Mouse (Mus musculus) embryonic fibroblast, embryonic 13.5 days (primary cell): Measurements from ENCODE around the gene D630045J12Rik. TPM values are rescaled to one million over a fixed set of nuclear protein-coding genes. Genes with fewer than 3 reads are reported as not detected.

ENCODE experiments used
- H3K27ac ChIP-seq: 2 replicates; pipeline ENCODE4 v1.5.1; 2012; ENCODE audit warnings: low read length, control low read depth, inconsistent platforms; ENCODE audit not compliant: insufficient read depth
- H3K4me1 ChIP-seq: 2 replicates; pipeline ENCODE4 v1.6.1; 2011; ENCODE audit warnings: low read length; ENCODE audit not compliant: control insufficient read depth, insufficient read depth
- H3K4me3 ChIP-seq: 2 replicates; pipeline ENCODE4 v1.5.1; 2011; ENCODE audit warnings: mild to moderate bottlenecking, control low read depth, low read length; ENCODE audit not compliant: insufficient read depth
- CTCF ChIP-seq: IDR thresholded peaks from 2 replicates; pipeline ENCODE4 v1.5.1; 2011; ENCODE audit warnings: mild to moderate bottlenecking, control low read depth, low read length, moderate library complexity, borderline replicate concordance; ENCODE audit not compliant: insufficient read depth
- POLR2A ChIP-seq: IDR thresholded peaks from 2 replicates; pipeline ENCODE4 v1.6.1; 2011; ENCODE audit warnings: low read depth, mild to moderate bottlenecking, control low read depth, low read length, moderate library complexity
- polyA plus RNA-seq: library from polyadenylated mRNA; stranded (reverse); fragments of >200 nt; gene quantifications from 2 replicates; pipeline ENCODE4 v1.2.4, GENCODE M21; 2011; ENCODE audit warnings: low read depth; ENCODE audit not compliant: missing spikeins, insufficient read length

The D630045J12Rik gene
- polyA plus RNA-seq, 1 experiment: 6.1 TPM

DNA sequence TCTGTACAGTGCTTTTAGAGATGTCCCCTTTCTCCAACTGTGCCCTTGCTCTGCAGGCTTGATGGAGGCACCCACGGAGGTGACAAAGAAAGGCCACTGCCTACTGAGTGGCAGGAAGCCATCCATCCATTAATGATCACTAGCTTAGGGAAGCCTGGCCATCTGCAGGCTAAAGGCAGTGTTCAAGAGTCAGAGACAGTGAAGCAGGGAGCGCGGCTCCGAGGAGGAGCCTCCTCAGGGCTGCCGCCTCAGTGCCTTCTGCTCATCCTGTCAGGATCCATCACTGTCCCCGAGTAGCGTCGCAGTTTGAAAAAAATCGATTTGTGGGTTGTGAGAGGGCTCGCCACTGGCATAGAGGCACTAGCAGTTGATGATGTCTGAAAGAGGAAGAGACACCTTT lies 105.2 kb downstream of the D630045J12Rik start:
- no peak for TF ChIP-seq CTCF
- TF ChIP-seq POLR2A: no peak
- Histone ChIP-seq H3K4me1 (peaks cover 16% of the 10 kb centered on the region), H3K27ac (no peak overlapping the region), H3K4me3 (no peak overlapping the region)

DNA sequence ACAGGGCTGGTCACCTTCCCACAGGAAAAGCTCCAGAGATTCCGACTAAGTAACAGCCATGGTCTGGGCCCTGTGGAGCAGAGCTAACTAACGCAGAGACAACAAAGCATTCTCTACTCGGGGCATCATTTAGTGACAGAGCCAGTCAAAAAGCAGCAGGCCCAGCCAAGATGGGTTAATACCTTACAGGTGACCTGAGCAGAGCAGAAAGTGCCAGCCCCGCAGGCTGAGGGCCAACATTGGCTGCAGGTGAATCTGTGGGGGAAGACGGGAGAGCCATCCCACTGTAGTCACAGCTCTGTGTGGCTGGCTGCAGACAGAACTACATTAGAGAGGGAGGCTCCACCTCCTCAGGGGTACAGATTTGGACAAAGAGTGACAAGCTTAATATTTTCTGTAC lies 106.5 kb downstream of the D630045J12Rik start:
- Histone ChIP-seq H3K27ac (no peak overlapping the region), H3K4me1 (peaks cover 17% of the 10 kb centered on the region), H3K4me3 (no peak overlapping the region)
- TF ChIP-seq POLR2A: no peak

DNA sequence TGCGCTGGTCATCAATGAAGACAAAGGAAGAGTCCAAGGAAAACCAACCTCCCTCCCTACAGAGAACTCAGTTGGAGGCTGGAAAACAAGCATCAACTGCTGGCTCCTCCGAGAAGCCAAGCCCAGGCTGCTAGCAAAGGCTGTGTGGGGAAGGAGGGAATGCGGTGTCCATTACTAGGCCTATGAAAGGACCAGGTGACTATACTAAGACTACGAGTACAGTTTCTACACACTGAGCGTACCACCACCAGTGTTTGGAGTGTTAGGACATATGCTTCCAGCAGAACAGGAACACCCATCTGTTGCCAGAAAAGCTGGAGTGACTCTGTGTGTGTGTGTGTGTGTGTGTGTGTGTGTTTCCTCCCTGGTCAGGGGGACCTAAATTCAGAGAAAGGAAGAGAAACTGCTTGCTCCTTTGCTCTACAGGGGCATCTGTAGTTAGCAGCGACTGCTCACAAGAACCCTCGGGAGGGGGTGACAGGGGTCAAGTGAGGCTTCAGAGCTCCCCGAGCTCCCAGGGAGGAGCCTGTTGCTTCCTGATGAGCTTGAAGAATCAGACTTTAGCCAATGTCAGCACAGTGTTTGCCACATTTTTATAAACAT lies 108.2 kb downstream of the D630045J12Rik start:
- peaks cover 17% of the 10 kb centered on the region for H3K4me1 ChIP-seq
- no peak overlapping the region for H3K4me3 ChIP-seq
- TF ChIP-seq CTCF (no peak), POLR2A (no peak)
- H3K27ac ChIP-seq: peak overlapping the region; percentile 73

DNA sequence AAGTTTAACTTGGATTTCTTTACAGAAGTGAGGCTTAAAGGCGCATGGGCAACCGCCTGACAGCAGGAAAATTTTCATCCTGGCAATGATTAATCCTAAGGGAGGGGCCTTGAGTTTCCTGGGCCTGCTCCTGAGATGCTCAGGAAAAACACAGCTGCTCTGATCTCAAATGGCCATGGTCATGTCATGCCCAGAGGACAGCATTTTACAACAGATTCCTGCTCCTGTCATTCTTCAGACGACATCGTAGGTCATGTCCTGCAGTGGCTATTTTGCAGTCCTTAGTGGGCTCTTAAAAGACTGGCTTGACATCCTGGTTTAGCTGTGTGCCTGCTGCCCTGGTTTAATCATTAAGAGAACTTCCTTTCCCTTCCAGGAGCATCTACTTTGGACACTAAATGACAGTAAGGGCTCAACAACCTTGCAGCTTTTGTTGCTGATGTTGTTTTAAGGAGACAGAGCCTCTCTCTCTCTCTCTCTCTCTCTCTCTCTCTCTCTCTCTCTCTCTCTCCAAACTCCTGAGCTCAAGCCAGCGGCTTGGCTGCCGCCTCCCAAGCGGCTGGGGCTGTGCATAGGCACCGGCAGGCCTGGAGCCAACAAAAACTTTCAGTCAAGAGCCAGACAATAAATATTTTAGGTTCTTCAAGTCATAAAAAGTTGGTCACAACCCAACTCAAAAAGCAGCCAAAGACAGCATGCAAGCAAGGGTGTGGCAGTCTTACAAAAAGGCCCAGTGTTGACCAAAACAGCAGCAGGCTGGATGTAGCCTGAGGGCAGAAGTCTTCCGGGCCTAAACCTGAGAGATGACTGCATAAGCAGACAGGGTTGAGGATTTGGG lies 109.4 kb downstream of the D630045J12Rik start:
- no peak for TF ChIP-seq CTCF
- no peak for TF ChIP-seq POLR2A
- Histone ChIP-seq H3K4me1 (peaks cover 14% of the 10 kb centered on the region), H3K27ac (peak overlapping the region; percentile 89), H3K4me3 (no peak overlapping the region)

DNA sequence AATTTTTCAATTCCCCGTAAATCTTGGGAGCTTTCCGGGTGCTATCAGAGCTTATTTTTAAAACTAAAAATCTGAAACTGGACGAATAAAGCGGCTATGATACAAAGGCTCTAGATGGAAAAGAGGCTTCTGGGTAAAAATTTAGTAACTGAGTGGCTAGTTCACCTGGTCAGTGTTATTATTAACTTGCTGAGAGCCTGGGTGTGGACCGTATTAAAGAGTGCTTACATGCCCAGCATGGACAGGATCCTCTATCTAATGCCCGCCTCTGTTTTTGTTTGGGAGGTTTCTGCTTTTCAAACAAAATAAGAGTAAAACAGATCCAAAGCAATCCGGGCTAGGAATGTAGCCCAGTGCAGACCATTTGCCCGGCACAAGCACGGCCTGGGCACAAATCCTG lies 113.4 kb downstream of the D630045J12Rik start:
- TF ChIP-seq POLR2A (no peak), CTCF (no peak)
- Histone ChIP-seq H3K4me1 (peaks cover 11% of the 10 kb centered on the region), H3K4me3 (no peak overlapping the region), H3K27ac (no peak overlapping the region)

DNA sequence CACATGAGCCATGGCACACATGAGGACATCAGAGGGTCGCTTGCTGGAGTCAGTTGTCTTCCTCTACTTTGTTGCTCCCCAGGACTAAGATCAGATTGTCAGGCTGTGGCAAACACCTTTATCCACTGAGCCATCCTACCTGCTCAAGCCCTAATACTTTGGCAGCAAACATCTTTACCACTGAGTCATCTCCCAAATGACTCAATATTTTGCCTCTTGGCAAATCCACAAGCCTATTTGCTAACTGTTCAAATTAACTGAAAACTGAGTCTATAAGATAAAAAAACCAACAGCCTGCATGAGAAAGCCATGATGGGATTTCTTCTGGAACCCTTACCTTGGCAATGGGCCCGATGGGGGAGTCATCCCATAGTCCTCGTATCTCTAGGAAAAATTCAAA lies 114.7 kb downstream of the D630045J12Rik start:
- H3K4me3 ChIP-seq: no peak overlapping the region
- H3K27ac ChIP-seq: no peak overlapping the region
- peaks cover 12% of the 10 kb centered on the region for H3K4me1 ChIP-seq
- TF ChIP-seq CTCF: no peak
- no peak for TF ChIP-seq POLR2A

DNA sequence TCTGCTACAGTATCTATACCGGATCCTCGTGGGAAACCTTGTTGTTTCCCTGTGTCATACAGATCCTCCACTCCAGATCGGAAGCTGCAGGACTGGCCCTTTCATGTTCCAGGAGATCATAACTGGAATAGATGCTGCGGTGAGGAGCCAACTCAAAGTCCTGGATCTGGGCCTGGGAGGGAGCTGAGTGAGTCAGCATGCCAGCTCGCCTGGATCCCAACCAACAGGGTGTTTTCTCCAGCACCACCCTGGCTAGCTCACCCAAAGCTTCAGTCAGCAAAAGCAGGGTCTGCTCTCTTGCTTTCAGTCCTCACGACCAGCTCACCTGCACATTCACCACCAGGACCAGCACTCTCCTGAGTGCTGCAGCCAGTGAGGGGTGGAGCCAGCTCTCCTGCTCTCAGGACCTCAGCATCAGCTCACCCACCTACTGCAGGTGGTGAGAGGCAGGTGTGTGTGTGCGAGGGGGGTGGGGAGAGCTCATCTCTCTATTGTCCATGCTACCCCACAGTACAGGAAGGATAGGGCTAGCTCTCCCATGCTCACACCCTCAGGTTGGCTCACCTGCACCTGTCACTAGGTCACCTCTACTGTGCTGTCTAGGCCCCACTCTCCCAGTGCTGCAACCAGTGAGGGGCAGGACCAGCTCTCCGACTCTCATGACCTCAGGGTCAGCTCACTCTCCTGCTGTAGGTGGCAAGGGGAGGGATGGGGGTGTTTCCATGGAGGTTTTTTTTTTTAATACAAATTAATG lies 118.8 kb downstream of the D630045J12Rik start:
- Histone ChIP-seq H3K4me3 (no peak overlapping the region), H3K27ac (no peak overlapping the region), H3K4me1 (peaks cover 20% of the 10 kb centered on the region)
- no peak for TF ChIP-seq POLR2A
- no peak for TF ChIP-seq CTCF

DNA sequence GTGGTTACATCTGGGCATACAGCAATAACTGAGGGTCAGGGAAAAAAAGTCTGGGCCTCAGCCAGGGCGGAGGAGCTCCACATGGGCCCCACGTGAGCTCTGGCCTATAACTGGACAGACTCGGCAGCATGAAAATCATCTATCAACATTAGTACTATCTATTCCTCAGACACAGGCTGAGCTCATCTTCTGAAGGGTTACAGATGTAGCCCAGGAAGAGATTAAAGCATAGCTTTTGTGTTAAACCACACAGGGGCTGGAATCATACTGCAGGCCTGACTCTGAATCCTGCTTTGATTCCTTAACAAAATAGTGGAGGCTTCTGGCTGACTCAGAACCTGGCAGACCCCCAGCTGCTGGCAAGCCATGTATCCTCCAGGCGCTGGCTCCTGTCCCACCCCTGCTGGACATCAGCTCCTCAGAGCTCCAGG lies 122.0 kb downstream of the D630045J12Rik start:
- H3K27ac ChIP-seq: peak overlapping the region; percentile 36
- no peak for TF ChIP-seq POLR2A
- no peak for TF ChIP-seq CTCF
- peaks cover 18% of the 10 kb centered on the region for H3K4me1 ChIP-seq
- H3K4me3 ChIP-seq: no peak overlapping the region

DNA sequence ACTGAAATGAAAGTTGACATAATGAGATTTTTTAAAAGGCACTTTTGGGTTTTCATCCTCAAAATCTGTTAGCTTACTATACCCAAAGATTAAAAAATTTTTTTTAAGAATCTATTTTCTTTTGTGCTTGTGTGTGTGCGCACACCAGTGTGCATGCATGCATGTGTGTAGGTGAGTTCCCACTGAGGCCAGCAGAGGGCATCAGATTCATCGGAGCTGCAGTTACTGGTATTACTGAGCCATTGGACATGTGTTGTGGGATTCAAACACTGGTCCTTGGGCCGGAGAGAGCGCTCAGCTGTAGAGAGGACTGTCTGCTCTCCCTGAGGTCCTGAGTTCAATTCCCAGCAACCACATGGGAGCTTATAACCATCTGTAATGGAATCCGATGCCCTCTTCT lies 123.9 kb downstream of the D630045J12Rik start:
- H3K4me3 ChIP-seq: no peak overlapping the region
- TF ChIP-seq POLR2A (no peak), CTCF (no peak)
- peaks cover 16% of the 10 kb centered on the region for H3K4me1 ChIP-seq
- no peak overlapping the region for H3K27ac ChIP-seq
